Mouse (Mus musculus) kidney, embryonic 14.5 days (tissue): ENCODE results near the gene Fam171a2. TPM values are rescaled to one million over a fixed set of nuclear protein-coding genes. Genes with fewer than 3 reads are reported as not detected.

ENCODE experiments used
- ATAC-seq: fragments of 200-750 bp; cut with Nextera tagmentation; 2 replicates; pipeline ENCODE4 v1.8.0; 2017; ENCODE audit warnings: moderate number of reproducible peaks, mild to moderate bottlenecking, moderate TSS enrichment, moderate library complexity; ENCODE audit not compliant: low FRiP score, low TSS enrichment
- H3K27ac ChIP-seq: fragments of 300-500 bp; sonication (generic); 2 replicates; pipeline ENCODE4 v1.5.1; 2014; ENCODE audit warnings: low read depth, mild to moderate bottlenecking, low read length, moderate library complexity, mixed read lengths
- H3K27me3 ChIP-seq: fragments of 300-500 bp; sonication (generic); 2 replicates; pipeline ENCODE4 v1.6.1; 2014; ENCODE audit warnings: mild to moderate bottlenecking, low read length; ENCODE audit not compliant: control insufficient read depth, insufficient read depth
- H3K36me3 ChIP-seq: fragments of 300-500 bp; sonication (generic); 2 replicates; pipeline ENCODE4 v1.6.1; 2014; ENCODE audit warnings: low read length, mixed read lengths; ENCODE audit not compliant: control insufficient read depth, insufficient read depth
- H3K4me1 ChIP-seq: fragments of 300-500 bp; sonication (generic); 2 replicates; pipeline ENCODE4 v1.6.1; 2014; ENCODE audit warnings: low read length, mixed read lengths; ENCODE audit not compliant: control insufficient read depth, insufficient read depth
- H3K4me2 ChIP-seq: fragments of 300-500 bp; sonication (generic); replicated peaks from 2 replicates; pipeline ENCODE4 v1.6.1; 2014; ENCODE audit warnings: low read depth, mild to moderate bottlenecking, low read length
- H3K4me3 ChIP-seq: fragments of 300-500 bp; sonication (generic); 2 replicates; pipeline ENCODE4 v1.5.1; 2014; ENCODE audit warnings: mild to moderate bottlenecking, low read length
- H3K9ac ChIP-seq: fragments of 300-500 bp; sonication (generic); 2 replicates; pipeline ENCODE4 v1.6.1; 2014; ENCODE audit warnings: low read depth, mild to moderate bottlenecking, low read length, moderate library complexity
- H3K9me3 ChIP-seq: fragments of 300-500 bp; sonication (generic); 2 replicates; pipeline ENCODE4 v1.6.1; 2016; ENCODE audit warnings: low read length; ENCODE audit not compliant: control insufficient read depth
- WGBS: fragments of 180-500 bp; shearing (Covaris S2); extraction: QIAGEN DNeasy Blood & Tissue Kit; methylation state at CpG from one replicate; pipeline ENCODE4 v1.1.7; 2014; 5-methylcytosine and 5-hydroxymethylcytosine counted together
- polyA plus RNA-seq: library from polyadenylated mRNA; unstranded; fragments of >200 nt; fragmentation: Nextera tagmentation; extraction: Ambion mirVana; gene quantifications from 2 replicates; pipeline ENCODE4 v1.2.1, GENCODE M21; 2014

Fam171a2 gene
- polyA plus RNA-seq, 1 experiment from 2014 or later, result 12.3 TPM

GRCm38 (mm10) chr11:102465713-102466436, 18.4 kb upstream of the Fam171a2 start:
- whole genome bisulfite sequencing, result 12% methylated on average over 26 of the region's 26 CpGs
- Histone ChIP-seq H3K4me2 (peak overlapping the region; percentile 21; the same call in 1 of the 2 replicates), H3K27me3 (no peaks in the 10 kb centered on the region), H3K9ac (no peak overlapping the region), H3K4me1 (peaks cover 15% of the 10 kb centered on the region; the same call in 1 of the 2 replicates), H3K27ac (no peak overlapping the region), H3K36me3 (no peaks in the 10 kb centered on the region), H3K4me3 (no peak overlapping the region), H3K9me3 (no peaks in the 10 kb centered on the region)
- no peak for ATAC-seq

DNA sequence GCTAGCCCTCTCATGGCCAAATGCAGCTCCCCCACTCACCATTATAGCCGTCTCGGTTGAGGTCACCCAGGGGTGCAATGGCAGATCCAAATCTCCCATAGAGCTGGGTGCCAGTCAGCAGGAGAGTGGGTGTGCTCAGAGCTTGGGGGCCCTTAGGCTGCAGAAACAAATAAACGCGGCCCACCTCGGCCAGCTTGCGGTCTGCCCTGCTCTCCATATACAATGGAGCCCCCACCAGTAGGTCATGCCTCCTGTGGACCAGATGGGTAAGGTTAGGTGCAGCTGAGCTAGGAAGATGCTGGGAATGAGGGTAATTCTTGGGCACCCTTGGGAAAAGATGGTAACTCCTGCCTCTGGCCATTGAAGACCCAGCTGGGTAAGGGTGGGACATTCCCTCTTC, 17.4 kb upstream of the Fam171a2 start:
- Histone ChIP-seq H3K4me2 (no peak overlapping the region), H3K36me3 (no peaks in the 10 kb centered on the region), H3K27me3 (no peaks in the 10 kb centered on the region), H3K9ac (no peak overlapping the region), H3K9me3 (no peaks in the 10 kb centered on the region), H3K4me1 (peaks cover 15% of the 10 kb centered on the region; the same call in 1 of the 2 replicates), H3K27ac (no peak overlapping the region), H3K4me3 (no peak overlapping the region)
- no peak for ATAC-seq
- WGBS, result 90% methylated on average over 6 of the region's 6 CpGs

DNA sequence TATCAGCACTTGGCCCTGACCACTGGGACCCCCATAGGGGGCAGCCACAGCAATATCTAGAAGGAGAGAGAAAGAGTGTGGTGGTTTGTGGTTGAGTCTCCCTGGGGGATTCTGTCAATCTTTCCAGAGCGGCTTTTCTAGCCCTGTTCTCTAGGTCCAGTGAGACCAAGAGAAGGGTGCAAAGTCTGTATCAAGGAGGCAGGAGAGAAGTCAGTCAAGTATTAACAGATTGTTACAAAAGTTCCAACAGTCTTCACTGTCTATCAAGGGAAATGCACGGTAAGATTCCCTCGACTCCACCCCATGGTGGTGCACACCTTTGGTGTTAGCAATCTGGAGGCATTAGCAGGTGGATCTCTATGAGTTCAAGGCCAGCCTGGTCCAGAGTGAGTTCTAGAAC, 14.3 kb upstream of the Fam171a2 start:
- H3K4me1 ChIP-seq, result 0 out of 2 replicates have a peak, but pooled peaks cover 10% of the 10 kb centered on the region
- no peak for ATAC-seq
- no peak overlapping the region for H3K4me3 ChIP-seq
- H3K27me3 ChIP-seq, result no peaks in the 10 kb centered on the region
- no peaks in the 10 kb centered on the region for H3K36me3 ChIP-seq
- WGBS, result 84% methylated on average over 3 of the region's 3 CpGs
- no peak overlapping the region for H3K9ac ChIP-seq
- H3K9me3 ChIP-seq, result no peaks in the 10 kb centered on the region
- no peak overlapping the region for H3K4me2 ChIP-seq
- H3K27ac ChIP-seq, result no peak overlapping the region

GRCm38 (mm10) chr11:102460541-102460940, 13.1 kb upstream of the Fam171a2 start:
- peaks cover 3% of the 10 kb centered on the region; the same call in 1 of the 2 replicates for H3K4me1 ChIP-seq
- no peak overlapping the region for H3K4me3 ChIP-seq
- no peaks in the 10 kb centered on the region for H3K36me3 ChIP-seq
- H3K27ac ChIP-seq, result no peak overlapping the region
- no peak overlapping the region for H3K9ac ChIP-seq
- WGBS, result 67% methylated on average over 16 of the region's 16 CpGs
- H3K4me2 ChIP-seq, result no peak overlapping the region
- no peaks in the 10 kb centered on the region for H3K27me3 ChIP-seq
- ATAC-seq, result no peak
- no peaks in the 10 kb centered on the region for H3K9me3 ChIP-seq

GRCm38 (mm10) chr11:102455740-102456396, 8.4 kb upstream of the Fam171a2 start:
- Histone ChIP-seq H3K4me3 (peak overlapping the region; percentile 57), H3K9ac (peak overlapping the region; percentile 55), H3K4me2 (peak overlapping the region; percentile 87), H3K4me1 (peaks cover 14% of the 10 kb centered on the region), H3K27ac (peak overlapping the region; percentile 73), H3K9me3 (no peaks in the 10 kb centered on the region), H3K27me3 (no peaks in the 10 kb centered on the region), H3K36me3 (no peaks in the 10 kb centered on the region)
- ATAC-seq, result peak; percentile 90
- under 1% methylated on average over 37 of the region's 40 CpGs for WGBS

DNA sequence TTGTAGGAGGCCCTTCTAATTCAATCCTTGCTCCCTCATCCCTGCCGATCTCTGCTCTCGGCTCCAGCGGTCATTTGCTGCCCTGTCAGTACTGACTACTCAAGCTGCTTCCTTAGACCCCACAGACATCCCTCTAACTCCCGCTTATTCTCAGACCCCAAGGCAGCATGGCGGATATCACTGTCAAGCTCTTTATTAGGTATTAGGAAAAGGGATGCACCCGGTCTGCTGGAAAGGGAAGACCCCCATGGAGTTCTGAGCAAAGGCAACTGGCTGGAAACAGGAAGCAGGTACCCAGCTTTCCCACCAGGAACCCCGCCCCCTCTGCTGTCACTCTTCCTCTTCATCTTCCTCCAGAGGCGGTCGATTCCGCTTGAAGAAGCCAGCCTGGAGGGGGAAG, 5.6 kb upstream of the Fam171a2 start:
- Histone ChIP-seq H3K27me3 (peaks cover 4% of the 10 kb centered on the region; the same call in 1 of the 2 replicates), H3K9ac (no peak overlapping the region), H3K4me1 (peaks cover 20% of the 10 kb centered on the region), H3K27ac (no peak overlapping the region), H3K9me3 (no peaks in the 10 kb centered on the region), H3K36me3 (no peaks in the 10 kb centered on the region), H3K4me2 (no peak overlapping the region), H3K4me3 (no peak overlapping the region)
- 16% methylated on average over 10 of the region's 10 CpGs for WGBS
- ATAC-seq, result no peak

- Histone ChIP-seq H3K27me3 (peaks cover 4% of the 10 kb centered on the region; the same call in 1 of the 2 replicates), H3K9ac (no peak overlapping the region), H3K4me2 (no peak overlapping the region), H3K27ac (peak overlapping the region; percentile 47; the same call in 1 of the 2 replicates), H3K36me3 (no peaks in the 10 kb centered on the region), H3K4me3 (no peak overlapping the region), H3K4me1 (peaks cover 37% of the 10 kb centered on the region), H3K9me3 (no peaks in the 10 kb centered on the region)
- 42% methylated on average over 17 of the region's 17 CpGs for WGBS
- no peak for ATAC-seq
Measured at GRCm38 (mm10) chr11:102449043-102450008, 1.8 kb upstream of the Fam171a2 start.

GRCm38 (mm10) chr11:102448327-102448726, 845 bp upstream of the Fam171a2 start:
- ATAC-seq, result no peak
- H3K27ac ChIP-seq, result peak overlapping the region; percentile 31; the same call in 1 of the 2 replicates
- H3K27me3 ChIP-seq, result peaks cover 4% of the 10 kb centered on the region; the same call in 1 of the 2 replicates
- H3K9me3 ChIP-seq, result no peaks in the 10 kb centered on the region
- no peak overlapping the region for H3K4me2 ChIP-seq
- WGBS, result 7% methylated on average over 8 of the region's 8 CpGs
- peaks cover 39% of the 10 kb centered on the region for H3K4me1 ChIP-seq
- no peak overlapping the region for H3K9ac ChIP-seq
- H3K36me3 ChIP-seq, result peaks cover 4% of the 10 kb centered on the region
- H3K4me3 ChIP-seq, result no peak overlapping the region
